Mouse (Mus musculus): ENCODE data around the gene Slc35d2.

DNA sequence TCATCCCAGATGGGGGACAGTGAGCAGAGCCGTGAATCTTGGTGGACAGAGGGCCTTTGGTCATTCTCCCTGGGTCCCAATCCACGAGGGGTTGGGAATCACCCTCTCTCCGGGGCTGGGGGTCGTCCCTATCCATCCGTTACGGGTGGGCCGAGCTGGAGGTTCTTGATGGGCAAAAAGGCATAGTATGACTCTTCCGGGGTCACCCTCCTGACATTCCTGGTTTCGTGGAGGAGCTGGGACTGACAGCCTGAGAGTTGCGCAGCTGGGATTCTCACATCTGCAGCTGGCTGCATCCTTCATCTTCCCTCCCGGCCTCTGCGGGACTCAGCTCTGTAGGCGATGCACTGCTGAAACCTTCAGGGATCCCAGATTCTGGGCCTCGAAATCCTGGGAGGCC is 33.5 kb upstream of the Slc35d2 start:
- no peak for TF ChIP-seq CTCF (IDR thresholded peaks at IDR 0.05; ENCODE audit: low read depth, low read length)
- TF ChIP-seq POLR2A (IDR thresholded peaks at IDR 0.05; ENCODE audit: extremely low read depth, insufficient read depth, low read length), result no peak

Measured in liver, adult 2 months (tissue).